Mouse (Mus musculus): ENCODE measurements around the gene Pdcd4. TPM values are rescaled to one million over a fixed set of nuclear protein-coding genes. Genes with fewer than 3 reads are reported as not detected.
A peak's percentile ranks its signal among the peaks of the same experiment; 100 is the strongest.

Gene Pdcd4
- polyA plus RNA-seq, 1 experiment from 2014 or later, result 115 TPM

GRCm38 (mm10) chr19:53892838-53893359, 868 bp downstream of the Pdcd4 start:
- Histone ChIP-seq H3K36me3 (ENCODE audit: poor library complexity, severe bottlenecking) (no peaks in the 10 kb centered on the region), H3K4me1 (peaks cover 8% of the 10 kb centered on the region; the same call in 1 of the 2 replicates), H3K9ac (no peak overlapping the region), H3K4me2 (no peak overlapping the region), H3K4me3 (no peak overlapping the region), H3K27me3 (no peaks in the 10 kb centered on the region), H3K27ac (no peak overlapping the region), H3K9me3 (replicated peaks) (no peaks in the 10 kb centered on the region)
- 70% methylated on average over 9 of the region's 9 CpGs for WGBS
- no peak for ATAC-seq

GRCm38 (mm10) chr19:53893711-53894171, 1.7 kb downstream of the Pdcd4 start:
- Histone ChIP-seq H3K27me3 (no peaks in the 10 kb centered on the region), H3K4me3 (no peak overlapping the region), H3K9ac (no peak overlapping the region), H3K4me1 (peaks cover 8% of the 10 kb centered on the region; the same call in 1 of the 2 replicates), H3K27ac (no peak overlapping the region), H3K36me3 (ENCODE audit: poor library complexity, severe bottlenecking) (no peaks in the 10 kb centered on the region), H3K9me3 (replicated peaks) (no peaks in the 10 kb centered on the region), H3K4me2 (no peak overlapping the region)
- WGBS, result 93% methylated on average over 3 of the region's 3 CpGs
- ATAC-seq, result no peak

GRCm38 (mm10) chr19:53894538-53895121, 2.6 kb downstream of the Pdcd4 start:
- H3K36me3 ChIP-seq (ENCODE audit: poor library complexity, severe bottlenecking), result no peaks in the 10 kb centered on the region
- H3K4me3 ChIP-seq, result no peak overlapping the region
- no peak overlapping the region for H3K27ac ChIP-seq
- H3K27me3 ChIP-seq, result no peaks in the 10 kb centered on the region
- peaks cover 8% of the 10 kb centered on the region; the same call in 1 of the 2 replicates for H3K4me1 ChIP-seq
- WGBS, result 80% methylated on average over 12 of the region's 12 CpGs
- no peak overlapping the region for H3K4me2 ChIP-seq
- no peak overlapping the region for H3K9ac ChIP-seq
- ATAC-seq, result no peak
- no peaks in the 10 kb centered on the region for H3K9me3 ChIP-seq (replicated peaks)

GRCm38 (mm10) chr19:53898046-53898445, 6.0 kb downstream of the Pdcd4 start:
- 85% methylated on average over 5 of the region's 5 CpGs for WGBS

GRCm38 (mm10) chr19:53898498-53898897, 6.5 kb downstream of the Pdcd4 start:
- no peaks in the 10 kb centered on the region for H3K36me3 ChIP-seq (ENCODE audit: poor library complexity, severe bottlenecking)
- H3K4me3 ChIP-seq, result no peak overlapping the region
- no peak for ATAC-seq
- no peak overlapping the region for H3K27ac ChIP-seq
- 77% methylated on average over 4 of the region's 4 CpGs for WGBS
- H3K4me2 ChIP-seq, result no peak overlapping the region
- H3K9ac ChIP-seq, result no peak overlapping the region
- H3K4me1 ChIP-seq, result peaks cover 5% of the 10 kb centered on the region
- H3K27me3 ChIP-seq, result no peaks in the 10 kb centered on the region
- H3K9me3 ChIP-seq (replicated peaks), result no peaks in the 10 kb centered on the region

More at GRCm38 (mm10) chr19:53898046-53898445, 6.0 kb downstream of the Pdcd4 start:
- no peak overlapping the region for H3K27ac ChIP-seq
- H3K9ac ChIP-seq, result no peak overlapping the region
- ATAC-seq, result no peak
- H3K4me3 ChIP-seq, result no peak overlapping the region
- peaks cover 5% of the 10 kb centered on the region for H3K4me1 ChIP-seq
- no peaks in the 10 kb centered on the region for H3K27me3 ChIP-seq
- no peaks in the 10 kb centered on the region for H3K36me3 ChIP-seq (ENCODE audit: poor library complexity, severe bottlenecking)
- no peaks in the 10 kb centered on the region for H3K9me3 ChIP-seq (replicated peaks)
- H3K4me2 ChIP-seq, result no peak overlapping the region

GRCm38 (mm10) chr19:53898970-53899900, 7.2 kb downstream of the Pdcd4 start:
- Histone ChIP-seq H3K9ac (no peak overlapping the region), H3K36me3 (ENCODE audit: poor library complexity, severe bottlenecking) (no peaks in the 10 kb centered on the region), H3K4me2 (no peak overlapping the region), H3K9me3 (replicated peaks) (no peaks in the 10 kb centered on the region), H3K27me3 (no peaks in the 10 kb centered on the region), H3K27ac (no peak overlapping the region), H3K4me3 (no peak overlapping the region), H3K4me1 (peaks cover 7% of the 10 kb centered on the region)
- 82% methylated on average over 25 of the region's 25 CpGs for WGBS
- ATAC-seq, result no peak

- no peak overlapping the region for H3K4me3 ChIP-seq
- no peaks in the 10 kb centered on the region for H3K36me3 ChIP-seq (ENCODE audit: poor library complexity, severe bottlenecking)
- H3K27ac ChIP-seq, result no peak overlapping the region
- peaks cover 16% of the 10 kb centered on the region for H3K4me1 ChIP-seq
- no peaks in the 10 kb centered on the region for H3K27me3 ChIP-seq
- 93% methylated on average over 14 of the region's 14 CpGs for WGBS
- no peak for ATAC-seq
- H3K4me2 ChIP-seq, result no peak overlapping the region
- no peaks in the 10 kb centered on the region for H3K9me3 ChIP-seq (replicated peaks)
- no peak overlapping the region for H3K9ac ChIP-seq
Measured at GRCm38 (mm10) chr19:53899941-53900610, 8.0 kb downstream of the Pdcd4 start.

GRCm38 (mm10) chr19:53901931-53902738, 10.1 kb downstream of the Pdcd4 start:
- WGBS, result 66% methylated on average over 15 of the region's 15 CpGs
- H3K9me3 ChIP-seq (replicated peaks), result no peaks in the 10 kb centered on the region
- H3K27ac ChIP-seq, result peak overlapping the region; percentile 72
- H3K4me1 ChIP-seq, result peaks cover 21% of the 10 kb centered on the region
- H3K4me3 ChIP-seq, result peak overlapping the region; percentile 98
- no peaks in the 10 kb centered on the region for H3K36me3 ChIP-seq (ENCODE audit: poor library complexity, severe bottlenecking)
- peak overlapping the region; percentile 73 for H3K4me2 ChIP-seq
- no peaks in the 10 kb centered on the region for H3K27me3 ChIP-seq
- ATAC-seq, result no peak
- H3K9ac ChIP-seq, result peak overlapping the region; percentile 74

GRCm38 (mm10) chr19:53902739-53903487, 10.9 kb downstream of the Pdcd4 start:
- Histone ChIP-seq H3K36me3 (ENCODE audit: poor library complexity, severe bottlenecking) (no peaks in the 10 kb centered on the region), H3K4me2 (peak overlapping the region; percentile 73), H3K9ac (peak overlapping the region; percentile 93), H3K4me1 (peaks cover 23% of the 10 kb centered on the region), H3K4me3 (peak overlapping the region; percentile 98), H3K9me3 (replicated peaks) (no peaks in the 10 kb centered on the region), H3K27me3 (no peaks in the 10 kb centered on the region), H3K27ac (peak overlapping the region; percentile 91)
- under 1% methylated on average over 56 of the region's 61 CpGs for WGBS
- ATAC-seq, result peak; percentile 99

- no peaks in the 10 kb centered on the region for H3K9me3 ChIP-seq (replicated peaks)
- H3K9ac ChIP-seq, result peak overlapping the region; percentile 93
- peak overlapping the region; percentile 91 for H3K27ac ChIP-seq
- peaks cover 26% of the 10 kb centered on the region for H3K4me1 ChIP-seq
- H3K27me3 ChIP-seq, result no peaks in the 10 kb centered on the region
- H3K36me3 ChIP-seq (ENCODE audit: poor library complexity, severe bottlenecking), result no peaks in the 10 kb centered on the region; the same call in 1 of the 2 replicates
- ATAC-seq, result peak; percentile 75
- H3K4me3 ChIP-seq, result peak overlapping the region; percentile 98
- H3K4me2 ChIP-seq, result peak overlapping the region; percentile 73
- WGBS, result under 1% methylated on average over 50 of the region's 83 CpGs
Measured at GRCm38 (mm10) chr19:53903507-53904321, 11.7 kb downstream of the Pdcd4 start.
